Mouse (Mus musculus): ENCODE results near the gene Snx32.

Snx32 gene

DNA sequence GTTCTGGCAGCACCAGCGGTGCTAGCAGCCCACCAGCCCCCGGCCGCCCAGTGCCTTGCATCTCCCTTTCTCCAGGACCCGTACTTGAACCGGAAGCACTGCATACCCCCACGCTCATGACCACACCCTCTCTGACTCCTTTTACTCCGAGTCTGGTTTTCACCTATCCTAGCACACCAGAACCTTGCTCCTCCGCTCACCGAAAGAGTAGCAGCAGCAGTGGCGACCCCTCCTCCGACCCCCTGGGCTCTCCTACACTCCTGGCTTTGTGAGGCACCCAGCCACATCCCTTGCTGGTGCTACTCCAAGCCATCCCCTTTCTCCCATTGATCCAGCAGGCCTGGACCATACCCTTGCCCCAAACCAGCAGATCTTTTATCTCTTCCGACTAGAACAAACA, 55.3 kb downstream of the Snx32 start:
- peak; percentile 92 for DNase-seq

DNA sequence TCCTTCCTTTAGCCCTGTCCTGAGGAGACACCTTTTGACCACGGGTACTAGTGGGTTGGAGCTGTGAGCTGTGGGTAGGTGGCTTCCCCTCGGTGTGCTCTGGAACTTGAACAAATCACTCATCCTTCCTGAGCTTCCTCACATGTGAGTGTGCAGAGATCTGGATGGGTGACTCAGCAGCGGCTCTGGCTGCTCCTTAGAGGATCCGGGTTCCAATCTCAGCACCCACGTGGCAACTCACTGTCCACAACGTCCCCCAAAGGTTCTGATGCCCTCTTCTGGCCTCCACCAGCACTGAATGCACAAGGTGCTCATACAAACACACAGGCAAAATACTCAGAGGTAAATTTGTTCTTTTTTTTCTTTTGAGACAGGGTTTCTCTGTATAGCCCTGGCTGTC, 58.6 kb downstream of the Snx32 start:
- DNase-seq: no peak

DNA sequence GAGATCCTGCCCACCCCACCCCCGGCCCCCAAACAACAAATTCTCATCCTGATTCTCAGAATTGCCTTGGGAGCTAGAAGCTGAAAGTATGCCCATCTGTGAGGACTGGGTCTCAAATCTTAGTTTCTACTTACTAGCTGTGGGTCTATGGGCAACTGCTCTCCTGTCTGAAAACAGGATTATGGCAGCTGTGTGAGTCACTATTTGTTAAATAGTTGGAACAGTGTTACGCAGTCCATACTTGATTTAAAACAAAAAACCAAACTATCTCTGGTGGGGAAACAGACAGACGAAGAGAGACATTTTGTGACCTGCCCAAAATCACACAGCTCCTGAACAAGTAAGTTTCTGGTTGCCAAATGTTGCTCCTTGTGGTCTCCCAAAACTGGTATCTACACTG, 60.7 kb downstream of the Snx32 start:
- DNase-seq: no peak

DNA sequence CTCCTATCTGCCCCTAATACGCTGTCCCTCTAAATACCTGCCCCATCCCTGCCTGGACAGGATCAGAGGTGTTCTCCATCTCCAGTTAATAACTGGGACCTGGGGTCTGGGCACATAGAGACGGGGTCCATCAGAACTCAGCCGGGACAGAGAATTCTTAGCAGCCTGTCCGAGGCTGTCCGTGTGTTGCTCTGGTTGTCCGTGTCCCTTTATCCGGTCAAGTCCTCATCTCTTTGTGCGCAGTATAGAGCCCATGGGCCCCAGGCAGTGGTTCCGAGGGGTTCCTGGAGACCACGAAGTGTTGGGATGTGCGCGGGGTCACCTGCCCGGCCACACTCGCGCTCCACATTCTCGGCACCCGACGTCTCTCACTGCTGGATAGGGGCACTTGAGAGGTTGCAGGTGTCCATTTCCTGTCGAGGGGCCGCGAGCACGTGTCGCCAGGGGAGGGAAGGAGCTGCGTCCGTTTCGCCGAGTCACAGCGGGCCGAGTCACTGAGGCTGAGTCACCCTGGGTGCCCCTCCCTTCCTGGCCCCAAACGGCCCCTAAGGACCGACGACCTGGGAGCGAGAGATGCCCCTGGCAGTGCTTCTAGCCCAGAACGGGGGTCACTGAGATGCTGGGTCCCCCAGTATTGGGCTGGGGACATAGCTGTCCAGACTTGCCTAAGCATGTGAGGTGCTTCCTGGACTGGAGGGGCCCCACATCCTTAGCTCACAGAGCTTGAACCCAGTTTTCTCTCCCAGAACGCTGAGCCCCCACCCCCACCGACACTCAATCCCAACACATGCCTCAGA, 61.8 kb downstream of the Snx32 start:
- DNase-seq: peak; percentile 94

DNA sequence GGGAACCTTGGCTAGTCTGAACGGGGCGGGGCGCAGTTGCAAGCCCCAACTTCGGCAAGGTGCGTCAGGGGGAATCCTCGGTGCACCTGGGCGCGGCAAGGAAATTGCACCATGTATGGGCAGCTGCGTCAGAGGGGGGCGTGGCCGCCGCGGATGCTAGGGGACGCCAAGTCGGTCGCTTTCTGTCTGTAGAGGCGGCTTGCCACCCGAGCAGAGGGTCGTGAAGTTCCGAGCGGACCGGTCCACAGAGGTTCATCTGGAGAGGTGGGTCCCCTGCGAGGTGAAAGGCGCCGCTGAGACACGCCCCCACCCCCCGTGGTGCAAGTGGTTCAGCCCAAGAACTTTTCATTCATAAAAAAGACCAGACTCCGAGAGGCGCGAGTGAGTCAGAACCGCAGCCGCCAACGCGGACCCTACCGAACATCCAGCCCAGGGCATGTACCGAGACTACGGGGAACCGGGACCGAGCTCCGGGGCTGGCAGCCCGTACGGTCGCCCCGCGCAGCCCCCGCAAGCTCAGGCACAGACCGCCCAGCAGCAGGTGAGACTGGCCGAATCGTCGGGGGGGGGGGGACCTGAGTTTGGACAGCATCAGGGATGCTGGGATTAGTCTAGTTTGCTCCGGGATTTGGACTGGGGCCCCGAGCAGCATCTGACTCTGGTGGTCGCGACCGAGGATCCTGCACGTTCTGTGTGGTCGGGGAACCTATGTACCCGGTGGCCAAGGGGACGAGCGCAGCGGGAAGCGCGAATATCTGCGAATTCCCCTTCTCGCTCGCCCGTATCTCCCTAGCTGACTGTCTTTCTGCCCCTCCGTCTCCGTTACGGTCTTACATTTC, 62.6 kb downstream of the Snx32 start, which contains the start of gene Fosl1:
Gene Fosl1, plus strand, starts transcription at position 33 of the 839 bp plus-strand sequence.
- peak; percentile 97 for DNase-seq

DNA sequence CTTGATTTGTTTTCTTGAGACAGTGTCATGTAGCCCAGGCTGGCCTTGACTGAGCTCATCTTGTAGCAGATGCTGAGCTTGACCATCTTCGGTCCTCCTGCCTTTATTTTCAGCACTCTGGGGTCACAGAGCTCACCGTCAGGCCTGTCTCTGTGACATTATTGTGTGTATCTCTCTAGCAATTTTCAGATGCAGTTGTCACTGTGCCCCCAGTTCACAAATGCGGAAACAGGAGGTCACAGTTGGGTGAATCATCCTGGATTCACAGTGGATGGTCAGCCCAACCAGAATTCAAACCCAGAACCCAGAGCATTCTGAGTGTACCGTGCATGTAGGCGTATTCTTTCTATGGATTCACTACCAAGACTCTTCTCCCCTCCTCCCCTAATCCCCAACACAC, 64.6 kb downstream of the Snx32 start:
- no peak for DNase-seq

DNA sequence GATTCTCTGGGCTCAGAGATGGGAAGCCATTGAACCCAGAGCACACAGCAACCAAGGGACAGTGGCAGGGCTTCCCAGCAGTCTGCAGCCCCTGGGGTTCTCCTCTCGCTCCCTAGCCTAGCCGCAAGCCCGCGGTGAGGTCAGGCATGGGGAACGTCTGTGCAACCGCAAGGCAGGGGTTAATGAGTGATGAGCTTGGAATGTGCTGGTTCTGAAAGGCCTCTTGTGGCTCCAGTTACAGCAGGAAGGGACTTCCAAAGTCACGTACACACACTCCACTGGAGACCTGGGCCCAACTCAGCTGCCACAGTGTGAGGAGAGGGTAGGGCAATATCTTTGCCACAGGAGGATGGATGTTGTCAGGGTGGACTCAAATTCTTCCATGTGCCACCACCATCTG, 65.4 kb downstream of the Snx32 start:
- DNase-seq: no peak

DNA sequence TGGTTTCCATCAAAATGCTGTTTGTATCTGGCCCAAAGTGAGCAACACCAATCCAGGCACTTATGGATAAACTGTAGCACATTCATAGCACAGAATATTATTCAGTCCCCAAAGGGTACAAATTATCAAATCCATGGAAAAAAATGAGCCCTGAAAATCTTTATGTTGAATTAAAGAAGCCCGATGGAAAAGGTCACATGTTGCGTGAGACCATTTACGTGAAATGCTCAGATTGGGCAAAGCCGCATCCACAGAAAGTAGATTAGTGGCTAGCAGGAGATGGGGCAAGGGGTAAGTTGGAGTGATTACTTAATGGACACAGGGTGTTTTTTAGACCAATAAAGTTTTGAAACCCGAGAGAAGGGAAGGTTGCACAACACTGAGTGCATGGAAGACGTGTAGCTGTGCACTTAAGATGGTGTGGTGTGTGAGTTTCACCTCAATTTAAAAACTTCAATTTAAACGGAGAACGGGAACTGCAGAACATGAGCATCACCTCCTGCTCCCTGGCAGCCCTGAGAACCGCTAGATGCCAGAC, 65.9 kb downstream of the Snx32 start:
- DNase-seq: no peak
